Mouse (Mus musculus) hindbrain, embryonic 16.5 days (tissue): ENCODE data around the gene Rapgef2. TPM values are rescaled to one million over a fixed set of nuclear protein-coding genes. Genes with fewer than 3 reads are reported as not detected.

Experiments used
- ATAC-seq: fragments of 200-750 bp; cut with Nextera tagmentation; 2 replicates; pipeline ENCODE4 v1.8.0; 2017; ENCODE audit warnings: moderate TSS enrichment, moderate library complexity
- H3K27ac ChIP-seq: fragments of 300-500 bp; sonication (generic); 2 replicates; pipeline ENCODE4 v1.5.1; 2014; ENCODE audit warnings: low read depth, mild to moderate bottlenecking, control low read depth, low read length, moderate library complexity
- H3K27me3 ChIP-seq: fragments of 300-500 bp; sonication (generic); replicated peaks from 2 replicates; pipeline ENCODE4 v1.6.1; 2014; ENCODE audit warnings: low read length; ENCODE audit not compliant: control insufficient read depth, insufficient read depth
- H3K36me3 ChIP-seq: fragments of 300-500 bp; sonication (generic); 2 replicates; pipeline ENCODE4 v1.6.1; 2014; ENCODE audit warnings: mild to moderate bottlenecking, low read length, moderate library complexity, mixed read lengths; ENCODE audit not compliant: control insufficient read depth, insufficient read depth
- H3K4me1 ChIP-seq: fragments of 300-500 bp; sonication (generic); 2 replicates; pipeline ENCODE4 v1.6.1; 2014; ENCODE audit warnings: low read depth, low read length; ENCODE audit not compliant: control insufficient read depth, insufficient read depth
- H3K4me2 ChIP-seq: fragments of 300-500 bp; sonication (generic); 2 replicates; pipeline ENCODE4 v1.6.1; 2014; ENCODE audit warnings: mild to moderate bottlenecking, low read length, control low read depth, moderate library complexity
- H3K4me3 ChIP-seq: fragments of 300-500 bp; sonication (generic); 2 replicates; pipeline ENCODE4 v1.5.1; 2014; ENCODE audit warnings: mild to moderate bottlenecking, low read length, control low read depth, moderate library complexity
- H3K9ac ChIP-seq: fragments of 300-500 bp; sonication (generic); 2 replicates; pipeline ENCODE4 v1.6.1; 2014; ENCODE audit warnings: low read depth, mild to moderate bottlenecking, control low read depth, low read length, moderate library complexity
- H3K9me3 ChIP-seq: fragments of 300-500 bp; sonication (generic); 2 replicates; pipeline ENCODE4 v1.6.1; 2014; ENCODE audit warnings: mild to moderate bottlenecking, low read length, moderate library complexity; ENCODE audit not compliant: control insufficient read depth
- WGBS: fragments of 180-500 bp; shearing (Covaris S2); extraction: QIAGEN DNeasy Blood & Tissue Kit; methylation state at CpG from one replicate; pipeline ENCODE4 v1.1.7; 2014; 5-methylcytosine and 5-hydroxymethylcytosine counted together
- polyA plus RNA-seq: library from polyadenylated mRNA; unstranded; fragments of >200 nt; fragmentation: Nextera tagmentation; extraction: Ambion mirVana; gene quantifications from 2 replicates; pipeline ENCODE4 v1.2.1, GENCODE M21; 2015

The Rapgef2 gene
- polyA plus RNA-seq, 1 experiment from 2014 or later: 11.0 TPM

DNA sequence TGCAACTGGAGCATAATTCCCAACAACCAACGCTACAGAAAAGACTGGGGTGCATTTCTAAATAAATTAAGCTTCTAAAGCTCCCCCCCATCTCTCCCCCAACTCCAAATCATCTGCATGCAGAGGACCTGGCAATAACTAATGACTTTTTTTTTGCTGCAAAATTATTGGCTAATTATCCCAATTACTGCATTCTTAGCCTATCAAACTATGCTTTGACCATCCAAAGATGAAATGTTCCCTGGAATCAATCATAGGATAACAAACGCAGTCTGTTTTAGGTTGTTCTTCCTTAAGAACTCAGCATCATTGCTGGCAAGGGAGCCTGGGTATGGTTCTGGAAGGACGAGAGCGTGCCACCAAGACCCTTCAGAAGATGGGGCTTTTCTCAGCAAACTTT lies 22.3 kb upstream of the Rapgef2 start:
- H3K9me3 ChIP-seq: no peaks in the 10 kb centered on the region
- no peak for ATAC-seq
- WGBS: 86% methylated on average over 4 of the region's 4 CpGs
- H3K27ac ChIP-seq: no peak overlapping the region
- no peaks in the 10 kb centered on the region for H3K27me3 ChIP-seq
- no peaks in the 10 kb centered on the region for H3K36me3 ChIP-seq
- H3K9ac ChIP-seq: no peak overlapping the region
- no peak overlapping the region for H3K4me2 ChIP-seq
- H3K4me3 ChIP-seq: no peak overlapping the region
- H3K4me1 ChIP-seq: no peaks in the 10 kb centered on the region

- WGBS: 88% methylated on average over 15 of the region's 15 CpGs
- H3K27ac ChIP-seq: no peak overlapping the region
- H3K4me3 ChIP-seq: no peak overlapping the region
- no peaks in the 10 kb centered on the region for H3K36me3 ChIP-seq
- ATAC-seq: no peak
- no peaks in the 10 kb centered on the region for H3K27me3 ChIP-seq
- H3K4me1 ChIP-seq: no peaks in the 10 kb centered on the region
- no peak overlapping the region for H3K4me2 ChIP-seq
- no peaks in the 10 kb centered on the region for H3K9me3 ChIP-seq
- no peak overlapping the region for H3K9ac ChIP-seq
Measured at GRCm38 (mm10) chr3:79299401-79299800, 13.1 kb upstream of the Rapgef2 start.

DNA sequence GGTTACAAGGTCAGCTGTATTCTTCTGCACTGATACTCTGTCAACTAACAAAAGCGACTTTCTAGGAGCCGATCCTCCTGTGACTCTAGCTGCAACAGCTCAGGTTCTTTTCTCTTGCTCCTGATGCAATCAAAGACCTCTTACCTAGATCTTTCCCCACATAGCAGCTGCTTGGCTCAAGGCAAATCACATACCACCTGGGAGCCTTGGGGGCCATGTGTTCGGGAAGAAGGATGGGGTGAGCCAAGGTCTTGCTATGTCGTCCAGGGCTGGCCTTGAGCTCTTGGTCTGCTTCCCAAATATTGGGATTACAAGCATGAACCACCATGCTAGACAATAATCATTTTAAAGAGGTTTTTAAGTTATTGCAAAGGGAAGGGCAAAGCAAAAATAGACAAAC lies 11.0 kb upstream of the Rapgef2 start:
- Histone ChIP-seq H3K4me2 (no peak overlapping the region), H3K9ac (no peak overlapping the region), H3K9me3 (no peaks in the 10 kb centered on the region), H3K4me3 (no peak overlapping the region), H3K27me3 (no peaks in the 10 kb centered on the region), H3K36me3 (no peaks in the 10 kb centered on the region), H3K4me1 (no peaks in the 10 kb centered on the region), H3K27ac (no peak overlapping the region)
- 90% methylated on average over 4 of the region's 4 CpGs for WGBS
- ATAC-seq: no peak

GRCm38 (mm10) chr3:79296586-79296985 lies 10.3 kb upstream of the Rapgef2 start:
- ATAC-seq: no peak
- H3K36me3 ChIP-seq: no peaks in the 10 kb centered on the region
- no peaks in the 10 kb centered on the region for H3K9me3 ChIP-seq
- no peak overlapping the region for H3K27ac ChIP-seq
- H3K4me1 ChIP-seq: no peaks in the 10 kb centered on the region
- no peak overlapping the region for H3K4me2 ChIP-seq
- no peak overlapping the region for H3K4me3 ChIP-seq
- WGBS: 87% methylated on average over 3 of the region's 3 CpGs
- no peaks in the 10 kb centered on the region for H3K27me3 ChIP-seq
- no peak overlapping the region for H3K9ac ChIP-seq

- no peak overlapping the region for H3K4me2 ChIP-seq
- H3K4me3 ChIP-seq: no peak overlapping the region
- 73% methylated on average over 5 of the region's 5 CpGs for WGBS
- no peak overlapping the region for H3K9ac ChIP-seq
- ATAC-seq: no peak
- no peaks in the 10 kb centered on the region for H3K9me3 ChIP-seq
- no peaks in the 10 kb centered on the region for H3K36me3 ChIP-seq
- no peaks in the 10 kb centered on the region for H3K4me1 ChIP-seq
- no peaks in the 10 kb centered on the region for H3K27me3 ChIP-seq
- H3K27ac ChIP-seq: no peak overlapping the region
Measured at GRCm38 (mm10) chr3:79296049-79296448, 9.7 kb upstream of the Rapgef2 start.

DNA sequence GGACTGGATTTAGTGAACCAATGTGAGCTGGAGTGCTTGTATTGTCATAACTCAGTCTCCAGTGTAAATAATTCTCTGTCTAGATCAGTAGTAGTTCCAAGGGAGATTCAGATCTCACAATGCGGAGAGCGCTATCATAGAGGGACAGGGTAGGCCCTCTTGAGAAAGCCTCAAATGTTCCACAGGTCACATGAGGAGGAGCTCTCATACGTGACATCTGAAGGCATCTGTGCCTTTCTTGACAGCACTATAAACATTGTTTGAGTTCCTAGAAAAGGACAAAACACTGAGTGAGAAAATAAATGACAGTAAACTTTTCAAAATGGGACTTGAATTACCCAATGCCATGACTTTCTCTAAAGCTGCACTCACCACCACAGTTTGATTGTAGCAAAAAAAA lies 8.4 kb upstream of the Rapgef2 start:
- no peaks in the 10 kb centered on the region for H3K27me3 ChIP-seq
- 90% methylated on average over 3 of the region's 3 CpGs for WGBS
- no peak overlapping the region for H3K4me2 ChIP-seq
- H3K27ac ChIP-seq: no peak overlapping the region
- no peak overlapping the region for H3K4me3 ChIP-seq
- no peak for ATAC-seq
- no peaks in the 10 kb centered on the region for H3K9me3 ChIP-seq
- no peak overlapping the region for H3K9ac ChIP-seq
- H3K4me1 ChIP-seq: no peaks in the 10 kb centered on the region
- no peaks in the 10 kb centered on the region for H3K36me3 ChIP-seq

DNA sequence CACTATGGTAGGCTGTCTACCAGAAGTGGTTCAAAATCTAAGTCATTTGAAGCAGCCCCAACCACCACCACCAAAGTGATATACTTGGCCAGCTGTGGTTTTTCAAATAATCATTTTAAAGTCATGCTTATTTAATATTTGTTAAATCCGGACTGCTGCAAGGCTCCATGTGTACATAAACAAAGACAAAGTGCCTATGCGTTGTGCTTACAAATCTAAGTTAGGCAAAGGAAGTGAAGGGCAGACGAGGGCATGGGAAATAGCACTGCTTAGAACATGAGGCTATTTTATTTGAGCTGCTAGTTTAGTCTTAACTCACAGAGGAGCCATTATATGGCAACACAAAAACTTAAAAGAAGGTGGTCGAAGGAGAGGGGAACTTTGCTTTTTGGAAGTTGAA lies 6.7 kb upstream of the Rapgef2 start:
- Histone ChIP-seq H3K4me3 (no peak overlapping the region), H3K9ac (no peak overlapping the region), H3K4me1 (0 out of 2 replicates have a peak, but pooled peaks cover 2% of the 10 kb centered on the region), H3K27me3 (no peaks in the 10 kb centered on the region), H3K27ac (no peak overlapping the region), H3K9me3 (no peaks in the 10 kb centered on the region), H3K4me2 (no peak overlapping the region), H3K36me3 (no peaks in the 10 kb centered on the region)
- no peak for ATAC-seq
- WGBS: 67% methylated on average over 4 of the region's 4 CpGs

- peaks cover 19% of the 10 kb centered on the region for H3K4me1 ChIP-seq
- no peak overlapping the region for H3K4me3 ChIP-seq
- 81% methylated on average over 3 of the region's 3 CpGs for WGBS
- H3K9ac ChIP-seq: no peak overlapping the region
- H3K36me3 ChIP-seq: no peaks in the 10 kb centered on the region
- no peak for ATAC-seq
- H3K9me3 ChIP-seq: no peaks in the 10 kb centered on the region
- H3K4me2 ChIP-seq: no peak overlapping the region
- H3K27ac ChIP-seq: no peak overlapping the region
- H3K27me3 ChIP-seq: no peaks in the 10 kb centered on the region
Measured at GRCm38 (mm10) chr3:79289050-79289449, 2.7 kb upstream of the Rapgef2 start.

DNA sequence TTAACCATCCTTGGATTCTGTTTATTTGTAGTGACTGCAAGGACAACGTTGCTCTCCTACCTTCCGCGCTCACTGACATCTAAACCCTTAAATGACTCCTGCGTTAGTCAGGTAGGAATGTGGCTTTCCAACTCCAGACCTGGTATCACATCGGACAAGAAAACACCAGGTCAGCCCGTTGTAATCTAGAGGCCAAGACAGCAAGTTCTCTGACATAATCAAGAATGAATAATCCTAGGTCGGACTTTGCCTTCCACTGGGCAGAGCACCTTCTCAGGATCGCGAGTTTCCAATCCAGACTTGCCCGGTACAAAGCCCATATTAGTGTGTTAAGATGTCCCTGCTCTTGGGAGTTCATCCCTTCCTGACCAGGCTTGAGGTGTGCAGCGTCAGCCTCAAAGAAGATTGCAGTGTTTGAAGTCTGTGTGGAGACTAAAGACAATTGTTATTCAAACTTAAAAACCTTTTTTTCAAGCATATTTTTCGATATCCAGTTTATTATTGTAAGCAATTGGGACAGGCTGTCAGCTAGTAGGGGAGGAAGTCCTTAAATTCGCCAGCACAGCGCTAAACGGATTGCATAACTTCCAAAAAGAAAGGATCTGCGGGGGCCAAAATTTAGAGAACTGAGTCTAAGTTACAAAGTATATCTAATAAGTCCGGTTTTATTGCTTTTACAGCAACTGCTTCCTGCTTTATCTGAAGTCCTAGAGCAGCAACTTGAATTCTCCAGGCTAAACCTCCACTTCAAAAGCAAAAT lies 1.6 kb upstream of the Rapgef2 start:
- no peaks in the 10 kb centered on the region for H3K36me3 ChIP-seq
- no peak for ATAC-seq

More for the DNA sequence above, 1.6 kb upstream of the Rapgef2 start:
- H3K9ac ChIP-seq: peak overlapping the region; percentile 92
- peak overlapping the region; percentile 76 for H3K4me2 ChIP-seq
- no peaks in the 10 kb centered on the region for H3K27me3 ChIP-seq
- H3K9me3 ChIP-seq: no peaks in the 10 kb centered on the region
- H3K27ac ChIP-seq: no peak overlapping the region; the same call in 1 of the 2 replicates
- peak overlapping the region; percentile 97 for H3K4me3 ChIP-seq
- H3K4me1 ChIP-seq: peaks cover 28% of the 10 kb centered on the region
- WGBS: 17% methylated on average over 17 of the region's 17 CpGs
